Comparison of ENCODE assay signal across 20 mouse cellular contexts in genomic region chr11:120381157-120381556, GRCm38 (mm10). TPM values are rescaled to one million over a fixed set of nuclear protein-coding genes. Genes with fewer than 3 reads are reported as not detected.
DNase-seq lines count a peak whose midpoint lies in the region; ATAC-seq and TF ChIP-seq lines count a peak whose summit lies in the region.
"Had no signal": no experiment of that assay in that cellular context is flagged by ENCODE, and none has a peak within 500 bp of the region (broad histone marks: within the 10 kb centered on the region; RNA-seq: fewer than 3 reads in every experiment).

No protein-coding gene starts in this region.

- peaks cover 89% of the 10 kb centered on the region for H3K4me1 ChIP-seq in heart, embryonic 13.5 days
- peaks cover 32% of the 10 kb centered on the region for H3K4me1 ChIP-seq in heart, postnatal 0 days (ENCODE audit: control insufficient read depth, insufficient read depth)

- TF ChIP-seq EP300 in heart, postnatal 0 days (IDR thresholded peaks at IDR 0.05; ENCODE audit: low read depth): no peak

- H3K9ac ChIP-seq in heart, embryonic 13.5 days: no peak overlapping the region
- no peak overlapping the region for H3K9ac ChIP-seq in heart, postnatal 0 days (replicated peaks; ENCODE audit: low read depth, low read length)
- H3K9ac ChIP-seq: embryonic facial prominence, embryonic 12.5 days; forebrain, embryonic 13.5 days; hindbrain, embryonic 14.5 days; intestine, embryonic 15.5 days had no signal

- no peak for ATAC-seq in heart, embryonic 13.5 days (ENCODE audit: extremely low read depth, insufficient number of reproducible peaks, low FRiP score, low TSS enrichment)
- ATAC-seq in heart, postnatal 0 days (ENCODE audit: insufficient read depth, low read depth): no peak
- ATAC-seq: forebrain, embryonic 13.5 days; intestine, embryonic 15.5 days had no signal

- DNase-seq in adrenal gland, postnatal 25 days: peak; percentile 2
- DNase-seq in adrenal gland, adult 8-10 months: no peak
- DNase-seq in heart, adult 11 months: peak; percentile 83
- DNase-seq in heart, adult 8-10 months (ENCODE audit: low spot score): no peak
- no peak for DNase-seq in heart, adult 9 months (ENCODE audit: low spot score in 2 of 2)
- DNase-seq in heart, postnatal 0 days (ENCODE audit: low spot score): no peak
- no peak for DNase-seq in heart, postnatal 36 days
- DNase-seq: cerebellum, adult 11 months; cerebellum, adult 8-10 months; cerebellum, postnatal 14 days; embryo, embryonic 11 days; kidney, adult 18-20 months; kidney, postnatal 14 days had no signal

- H3K27ac ChIP-seq in heart, embryonic 13.5 days (replicated peaks): peak overlapping the region; percentile 95
- peak overlapping the region; percentile 92 for H3K27ac ChIP-seq in heart, postnatal 0 days (ENCODE audit: low read depth)
- H3K27ac ChIP-seq: embryonic facial prominence, embryonic 12.5 days; forebrain, embryonic 13.5 days; hindbrain, embryonic 10.5 days; hindbrain, embryonic 14.5 days; intestine, embryonic 15.5 days had no signal

- intact Hi-C loops in heart, postnatal 36 days (cut with DNase I): no loop called here

- H3K4me2 ChIP-seq in heart, embryonic 13.5 days: no peak overlapping the region
- H3K4me2 ChIP-seq in heart, postnatal 0 days (ENCODE audit: low read depth, low read length): no peak overlapping the region
- H3K4me2 ChIP-seq: embryonic facial prominence, embryonic 12.5 days; forebrain, embryonic 13.5 days; hindbrain, embryonic 14.5 days; intestine, embryonic 15.5 days had no signal

- H3K36me3 ChIP-seq in heart, embryonic 13.5 days: peaks cover 76% of the 10 kb centered on the region
- H3K36me3 ChIP-seq in heart, postnatal 0 days (replicated peaks; ENCODE audit: control insufficient read depth, insufficient read depth, low read length): peaks cover 65% of the 10 kb centered on the region

- no peaks in the 10 kb centered on the region for H3K9me3 ChIP-seq in heart, embryonic 13.5 days
- H3K9me3 ChIP-seq in heart, postnatal 0 days (replicated peaks; ENCODE audit: control insufficient read depth, low read length): no peaks in the 10 kb centered on the region
- H3K9me3 ChIP-seq: embryonic facial prominence, embryonic 12.5 days; forebrain, embryonic 13.5 days; hindbrain, embryonic 10.5 days; intestine, embryonic 15.5 days had no signal

- H3K27me3 ChIP-seq in heart, embryonic 13.5 days (replicated peaks): no peaks in the 10 kb centered on the region
- no peaks in the 10 kb centered on the region for H3K27me3 ChIP-seq in heart, postnatal 0 days (ENCODE audit: control insufficient read depth, insufficient read depth, low read length)
- H3K27me3 ChIP-seq: embryonic facial prominence, embryonic 12.5 days; forebrain, embryonic 13.5 days; intestine, embryonic 15.5 days had no signal

- H3K4me3 ChIP-seq in heart, embryonic 13.5 days: no peak overlapping the region
- no peak overlapping the region for H3K4me3 ChIP-seq in heart, postnatal 0 days (ENCODE audit: low read depth, low read length)
- H3K4me3 ChIP-seq: embryonic facial prominence, embryonic 12.5 days; forebrain, embryonic 13.5 days; hindbrain, embryonic 10.5 days; intestine, embryonic 15.5 days had no signal

- 86% methylated on average over 4 of the region's 4 CpGs for WGBS in heart, embryonic 13.5 days
- WGBS in heart, postnatal 0 days: 75% methylated on average over 4 of the region's 4 CpGs

- no peak for TF ChIP-seq CTCF in heart, postnatal 0 days (IDR thresholded peaks at IDR 0.05; ENCODE audit: low read depth)

RNA-seq across cellular contexts. Expression of gene Faap100, which starts 2.6 kb away (rescaled TPM):
- total RNA-seq in adrenal gland, postnatal 25 days (2021): 35.8 and 55.1 TPM in 2 replicates
- total RNA-seq in adrenal gland, adult 8-10 months (2022): 10 to 100 TPM; 18.4 to 39.6 (median 33.4) TPM
- total RNA-seq in heart, adult 8-10 months (2022): 10 to 100 TPM; 12.1 to 18.3 (median 13.6) TPM
- 29.1 and 33.5 TPM in 2 replicates for polyA plus RNA-seq in heart, embryonic 13.5 days (2015; fragmentation: Nextera tagmentation; extraction: Ambion mirVana)
- total RNA-seq in heart, postnatal 0 days (2014; rRNA removed; ENCODE audit: low replicate concordance): 46.7 and 70.5 TPM in 2 replicates
- polyA plus RNA-seq in heart, postnatal 0 days (2015; fragmentation: Nextera tagmentation; extraction: Ambion mirVana): 22.3 and 28.6 TPM in 2 replicates
- 10 to 100 TPM; 13.8 to 15.4 TPM for total RNA-seq in heart, postnatal 36 days (2021)

RNA-seq across cellular contexts. Expression of gene Fscn2, which starts 19.8 kb away (rescaled TPM):
- total RNA-seq in adrenal gland, postnatal 25 days (2021): 0.79 TPM in 1 of 2 replicates, not detected in the other
- total RNA-seq in adrenal gland, adult 8-10 months (2022): 1 to 10 TPM in 1 of 4 experiments, under 1 TPM in 2, not detected in 1; 0.16 to 1.2 (median 0.42) TPM
- total RNA-seq in heart, adult 8-10 months (2022): not detected
- polyA plus RNA-seq in heart, embryonic 13.5 days (2015; fragmentation: Nextera tagmentation; extraction: Ambion mirVana): 0.31 and 0.50 TPM in 2 replicates
- total RNA-seq in heart, postnatal 0 days (2014; rRNA removed; ENCODE audit: low replicate concordance): not detected in 2 replicates
- 0.65 and 0.68 TPM in 2 replicates for polyA plus RNA-seq in heart, postnatal 0 days (2015; fragmentation: Nextera tagmentation; extraction: Ambion mirVana)
- not detected for total RNA-seq in heart, postnatal 36 days (2021)
- total RNA-seq: common myeloid progenitor, adult 5-6 weeks had no signal

RNA-seq across cellular contexts. Expression of gene Actg1, which starts 32.8 kb away (rescaled TPM):
- total RNA-seq in adrenal gland, postnatal 25 days (2021): 1,036 and 1,352 TPM in 2 replicates
- total RNA-seq in adrenal gland, adult 8-10 months (2022): 1,000 to 10,000 TPM; 1,100 to 1,474 (median 1,219) TPM
- 100 to 1,000 TPM; 188 to 320 (median 251) TPM for total RNA-seq in heart, adult 8-10 months (2022)
- 1,234 and 1,290 TPM in 2 replicates for polyA plus RNA-seq in heart, embryonic 13.5 days (2015; fragmentation: Nextera tagmentation; extraction: Ambion mirVana)
- total RNA-seq in heart, postnatal 0 days (2014; rRNA removed; ENCODE audit: low replicate concordance): 700 and 751 TPM in 2 replicates
- 639 and 714 TPM in 2 replicates for polyA plus RNA-seq in heart, postnatal 0 days (2015; fragmentation: Nextera tagmentation; extraction: Ambion mirVana)
- total RNA-seq in heart, postnatal 36 days (2021): 100 to 1,000 TPM; 218 to 338 TPM

RNA-seq across cellular contexts. Expression of gene Nploc4, which starts 56.4 kb away (rescaled TPM):
- total RNA-seq in adrenal gland, postnatal 25 days (2021): 83.9 and 98.7 TPM in 2 replicates
- total RNA-seq in adrenal gland, adult 8-10 months (2022): 100 to 1,000 TPM in 2 of 4 experiments, 10 to 100 TPM in 2; 89.1 to 108 (median 99.5) TPM
- total RNA-seq in heart, adult 8-10 months (2022): 10 to 100 TPM; 64.3 to 69.6 (median 65.8) TPM
- polyA plus RNA-seq in heart, embryonic 13.5 days (2015; fragmentation: Nextera tagmentation; extraction: Ambion mirVana): 28.2 and 28.3 TPM in 2 replicates
- total RNA-seq in heart, postnatal 0 days (2014; rRNA removed; ENCODE audit: low replicate concordance): 59.0 and 66.0 TPM in 2 replicates
- polyA plus RNA-seq in heart, postnatal 0 days (2015; fragmentation: Nextera tagmentation; extraction: Ambion mirVana): 17.6 and 20.5 TPM in 2 replicates
- 10 to 100 TPM; 60.4 to 62.2 TPM for total RNA-seq in heart, postnatal 36 days (2021)

Comparison
In these comparisons a context has a peak if more than half of its experiments do, and no peak if none do; other contexts are left out.
1. DNase-seq: peak in adrenal gland, postnatal 25 days (single experiment) and heart, adult 11 months (single experiment); none in adrenal gland, adult 8-10 months (single experiment), heart, adult 8-10 months (single experiment), heart, adult 9 months (0 of 2), heart, postnatal 0 days (single experiment) and heart, postnatal 36 days (0 of 2).